Mouse (Mus musculus) ovary, postnatal 36 days (tissue): ENCODE measurements at regions not wholly inside any gene's neighbourhood (a gene's known extent, or its start where the extent isn't known, plus 50 kb on each side); places are given as distances from the start of the nearest gene placed in this dataset.

ENCODE experiments used
- DNase-seq: peaks from one replicate; pipeline ENCODE4 v3.0.0; 2022; ENCODE audit warnings: low spot score, mixed read lengths

DNA sequence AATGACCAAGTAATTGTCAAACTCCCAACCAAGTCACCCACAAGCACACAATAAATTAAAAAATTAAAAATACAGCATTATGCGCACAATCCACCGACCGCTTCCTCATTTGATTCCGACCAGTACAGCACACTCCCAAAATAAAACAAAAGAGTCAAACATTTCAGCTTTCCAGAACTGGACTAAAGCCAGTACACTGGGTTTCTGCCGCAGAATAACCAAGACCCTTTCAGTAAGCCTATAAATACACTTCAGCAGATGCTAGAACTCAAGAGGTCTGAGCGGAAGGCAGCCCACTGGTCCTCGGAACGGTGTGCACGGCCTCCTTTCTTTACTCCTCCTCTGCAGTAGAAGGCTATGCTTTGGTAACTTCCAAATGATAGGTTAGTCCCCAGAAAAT, 98.2 kb upstream of the Selenok start:
- DNase-seq = no peak

DNA sequence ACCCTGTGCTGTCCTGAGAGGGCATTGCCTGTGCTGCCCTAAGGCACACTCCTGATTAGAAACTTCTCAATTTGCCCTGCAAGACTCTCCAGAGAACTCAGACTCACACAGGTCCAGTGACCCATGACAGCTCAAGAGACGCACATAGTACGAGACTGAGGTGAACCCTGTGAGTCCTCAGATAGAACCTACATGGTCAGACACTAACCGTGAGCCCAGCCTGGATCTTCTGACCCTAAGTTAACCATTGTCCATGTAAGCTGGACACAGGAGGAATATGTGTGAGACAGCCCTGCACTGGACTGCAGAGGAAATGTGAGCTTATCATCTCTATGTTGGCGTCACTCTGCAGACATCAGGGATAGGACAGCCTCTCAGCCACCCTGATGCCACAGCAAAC, 91.4 kb upstream of the Selenok start:
- DNase-seq = no peak

DNA sequence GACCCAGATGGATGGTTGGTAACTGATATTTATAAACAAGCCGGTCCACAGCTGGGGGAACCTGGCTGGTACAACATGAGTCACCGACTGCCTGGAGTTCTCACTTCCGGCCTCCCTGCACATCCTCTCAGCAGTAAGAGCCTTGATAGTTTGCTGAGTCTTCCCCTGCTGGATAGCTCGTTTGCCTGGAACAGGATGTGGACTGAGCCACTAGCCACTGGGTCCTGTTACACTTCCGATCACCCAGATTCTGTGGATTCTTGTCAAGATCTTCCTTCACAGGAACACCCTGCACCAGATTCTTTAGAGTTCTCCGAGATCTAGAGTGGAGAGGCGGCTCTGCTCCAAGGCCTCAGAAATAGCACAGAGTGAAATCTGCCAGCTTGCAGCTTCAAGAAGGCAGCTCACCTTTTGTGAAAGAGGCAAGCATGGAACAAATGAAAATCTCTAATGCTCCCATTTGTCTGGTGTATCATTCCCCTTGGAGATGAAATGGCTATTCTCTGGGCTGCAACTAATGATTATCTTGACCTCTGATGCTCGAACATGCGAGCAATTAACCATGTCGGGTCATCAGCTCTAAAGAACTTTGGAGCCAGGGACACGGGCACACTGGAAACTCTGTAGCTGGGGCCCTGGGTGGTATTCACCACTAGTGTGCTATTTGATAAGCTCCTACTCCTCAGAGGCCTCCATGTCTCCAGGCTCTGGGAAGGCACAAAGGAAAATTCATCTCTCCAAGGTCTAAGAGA, 90.3 kb upstream of the Selenok start:
- no peak for DNase-seq

DNA sequence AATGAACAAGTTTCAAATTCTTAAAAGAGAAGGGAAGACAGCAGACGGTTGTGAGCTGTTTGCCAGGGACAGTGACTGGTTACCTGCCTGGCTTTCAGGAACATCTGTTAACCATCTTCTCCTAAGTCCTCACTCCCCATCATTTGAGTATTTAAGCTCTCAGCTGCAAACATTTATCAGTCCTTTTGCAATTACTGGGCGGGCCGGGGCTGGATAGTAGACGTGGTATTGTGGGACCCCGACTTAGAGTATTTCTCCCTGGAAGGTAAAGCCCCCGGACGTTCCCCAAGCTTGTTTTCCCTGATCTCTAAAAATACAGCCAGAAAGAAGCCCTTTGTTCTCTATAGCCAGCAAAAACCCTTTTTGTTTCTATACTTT, 89.7 kb upstream of the Selenok start:
- DNase-seq = no peak

DNA sequence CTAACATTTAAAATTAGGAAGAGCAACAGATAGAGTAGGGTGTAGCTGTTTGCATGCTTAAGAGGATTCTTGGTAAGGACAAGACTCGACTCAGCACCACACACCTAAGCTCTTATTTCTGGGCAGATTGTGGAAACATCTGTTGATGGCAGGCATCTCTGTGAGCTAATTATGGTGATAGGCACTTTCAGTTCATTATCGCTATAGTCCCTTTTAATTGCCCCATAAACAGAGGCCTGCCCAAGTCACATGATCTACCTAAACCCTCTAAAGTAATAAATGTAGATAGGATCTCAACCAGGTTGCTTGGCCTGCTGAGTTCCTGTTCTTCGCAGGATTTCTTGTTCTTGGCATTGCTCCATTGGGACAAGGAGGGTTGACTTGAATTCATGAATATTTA, 88.8 kb upstream of the Selenok start:
- no peak for DNase-seq

DNA sequence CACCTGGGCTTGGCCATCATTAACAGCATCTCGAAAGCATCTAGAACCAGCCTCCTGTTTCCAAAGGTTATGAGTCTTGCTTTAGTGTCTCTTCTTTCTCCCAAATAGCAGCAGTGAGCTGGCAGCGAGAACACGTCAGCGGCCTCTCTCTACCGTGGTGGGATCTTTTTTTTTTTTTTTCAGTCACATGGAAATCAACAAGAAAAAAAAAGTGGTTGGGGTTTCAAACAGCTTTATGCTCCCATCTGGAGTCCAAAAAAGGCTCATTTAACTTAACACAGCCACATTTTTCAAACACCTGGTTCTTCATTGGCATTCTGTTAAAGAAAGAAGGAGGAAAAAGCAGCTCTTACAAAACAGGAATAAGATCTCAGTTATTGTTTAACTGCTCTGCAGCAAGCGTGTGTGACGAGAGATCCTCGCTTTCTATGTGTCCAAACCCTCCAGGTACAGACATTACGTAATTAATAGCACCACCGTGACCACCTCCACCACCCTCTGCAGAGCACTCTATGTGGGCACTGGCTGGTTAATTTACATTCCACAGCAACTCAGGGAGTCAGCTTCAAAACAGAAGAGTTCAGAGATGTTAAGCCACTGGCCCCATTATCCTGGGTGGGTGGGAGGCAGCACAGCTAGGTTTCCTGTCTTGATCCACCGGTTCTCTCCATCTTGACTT, 85.3 kb upstream of the Selenok start:
- DNase-seq = no peak

DNA sequence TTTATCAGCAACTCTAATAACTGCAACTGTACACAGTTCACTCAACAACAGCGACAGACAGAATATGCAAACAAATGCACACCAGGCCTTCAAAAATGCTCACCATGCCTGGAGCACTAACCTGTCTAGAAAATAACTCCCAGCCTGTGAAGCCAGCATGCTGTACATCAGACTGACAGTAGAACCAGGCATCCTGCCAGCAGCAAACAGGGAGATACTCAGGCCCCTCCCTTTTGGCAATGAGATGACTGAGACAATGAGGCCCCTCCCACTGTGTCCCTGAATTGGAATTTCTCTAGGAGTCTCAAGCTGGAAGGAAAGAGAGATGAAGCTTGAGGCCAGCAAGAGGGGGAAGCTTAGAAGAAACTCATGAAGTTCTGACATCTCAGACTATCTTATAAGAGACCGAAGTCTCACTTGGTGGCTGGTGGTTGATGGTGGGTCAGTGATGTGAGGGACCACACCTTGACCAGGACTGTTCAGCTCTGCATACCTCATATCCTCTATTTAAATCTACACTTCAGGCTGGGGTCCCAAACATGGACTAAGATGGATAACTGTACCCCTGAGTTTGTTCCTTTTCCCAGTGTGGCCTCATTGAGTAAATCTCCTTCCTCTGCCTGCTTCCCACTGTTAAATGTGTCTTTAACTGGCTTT, 72.6 kb upstream of the Selenok start:
- DNase-seq = peak; percentile 53

DNA sequence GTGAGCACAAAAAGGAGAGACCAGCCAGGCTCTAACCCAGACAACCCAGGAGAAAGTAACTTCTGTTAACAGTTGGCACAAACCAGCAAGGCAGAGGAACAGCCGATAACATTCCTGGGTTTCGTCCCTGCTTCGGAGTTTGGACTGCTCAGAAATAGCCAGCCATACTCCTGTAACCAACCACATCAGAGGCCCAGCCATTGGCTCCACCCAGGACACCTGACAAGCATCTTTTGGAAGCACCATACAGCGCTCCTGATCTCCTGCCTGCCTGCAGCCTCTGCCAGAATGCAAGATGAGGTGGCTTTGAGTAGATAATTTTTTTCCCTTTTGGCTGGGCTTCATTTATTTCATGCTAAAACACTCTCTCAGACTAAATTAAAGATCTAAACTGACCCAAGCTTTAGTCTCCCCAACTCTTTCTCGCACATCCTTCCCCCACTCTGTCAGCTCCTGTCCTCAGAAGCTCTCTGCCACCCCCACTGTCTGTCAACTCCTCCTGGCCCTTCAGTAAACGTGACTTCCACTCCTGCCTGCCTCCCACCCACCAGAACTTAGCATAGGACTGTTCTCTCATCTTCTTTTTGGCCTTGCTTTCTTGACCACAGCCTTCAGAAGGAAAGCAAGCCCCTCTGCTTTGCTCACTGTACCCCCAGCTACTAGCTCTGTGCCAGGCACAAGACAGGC, 72.0 kb upstream of the Selenok start:
- no peak for DNase-seq

DNA sequence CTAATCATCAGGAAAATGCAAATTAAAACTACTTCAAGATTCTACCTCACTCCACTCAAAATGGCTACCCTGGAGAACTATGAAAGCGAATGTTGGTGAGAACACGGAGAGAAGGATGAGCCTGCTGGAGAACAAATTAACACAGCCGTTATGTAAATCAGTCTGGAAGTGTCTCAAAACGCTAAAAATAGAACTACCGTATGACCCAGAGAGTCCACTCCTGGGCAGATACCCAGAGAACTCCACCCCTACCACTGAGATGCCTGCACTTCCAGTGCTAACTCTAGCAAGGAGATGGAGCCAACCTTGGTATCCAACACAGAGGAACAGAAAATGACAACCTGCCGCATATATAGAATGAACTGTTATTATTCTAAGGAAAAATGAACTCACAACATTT, 67.2 kb upstream of the Selenok start:
- DNase-seq = no peak

DNA sequence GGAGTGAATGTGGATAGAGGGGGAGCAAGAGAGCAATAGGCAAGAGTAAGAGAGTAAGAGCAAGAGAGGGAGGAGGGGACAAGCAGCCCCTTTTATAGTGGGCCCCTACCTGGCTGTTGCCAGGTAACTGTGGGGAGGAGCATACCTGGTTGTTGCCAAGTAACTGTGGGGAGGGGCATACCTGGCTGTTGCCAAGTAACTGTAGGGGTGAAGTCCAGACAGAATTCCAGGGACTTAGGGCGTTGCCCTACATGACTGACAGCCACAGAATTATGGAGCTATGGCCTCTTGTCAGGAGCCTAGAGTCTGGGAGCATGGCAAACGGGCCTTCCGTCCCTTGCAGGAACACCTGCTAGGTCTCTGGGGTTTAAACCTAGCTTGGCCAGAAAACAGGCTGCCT, 64.5 kb upstream of the Selenok start:
- DNase-seq = no peak

DNA sequence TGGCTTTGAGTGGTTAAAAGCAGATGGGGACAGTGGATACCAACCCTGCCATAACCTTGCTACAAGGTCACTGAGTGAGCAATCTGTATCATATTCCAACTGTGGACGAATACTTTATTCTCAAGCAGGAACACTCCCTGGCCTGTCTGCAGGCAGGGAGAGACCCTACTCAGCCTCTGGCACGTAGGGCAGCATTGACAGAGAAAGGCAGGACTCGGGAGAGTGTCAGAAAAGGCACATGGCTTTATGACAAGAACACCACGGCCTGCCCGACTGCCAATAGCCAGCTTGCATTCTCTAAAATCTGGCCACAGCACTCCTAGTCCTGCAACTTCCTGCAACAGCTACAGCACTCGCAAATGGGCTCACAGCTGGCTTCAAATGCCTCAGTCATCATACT, 63.3 kb upstream of the Selenok start:
- no peak for DNase-seq

DNA sequence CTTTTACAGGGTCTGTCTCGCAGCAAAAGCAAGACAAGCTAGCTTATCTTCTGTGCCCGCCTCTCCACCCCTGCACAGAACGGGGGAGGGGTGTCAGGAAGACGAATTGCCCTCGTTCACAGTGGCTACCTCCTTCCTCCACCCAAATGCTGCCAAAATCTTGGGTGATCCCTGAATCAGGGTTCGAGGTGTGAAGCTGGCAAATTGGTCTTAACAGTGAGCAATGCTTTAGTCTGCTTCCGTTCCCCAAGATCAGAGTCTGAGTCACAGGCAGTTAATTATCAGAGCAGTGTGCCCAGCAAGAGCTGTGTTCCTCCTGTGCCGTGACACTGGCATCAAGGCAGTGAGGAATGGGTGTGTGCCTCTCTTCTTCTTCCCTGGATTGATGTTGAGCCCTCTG, 58.4 kb upstream of the Selenok start:
- no peak for DNase-seq
